Mouse (Mus musculus) G1E-ER4 (cell line): ENCODE results near the gene Slc47a2. TPM values are rescaled to one million over a fixed set of nuclear protein-coding genes. Genes with fewer than 3 reads are reported as not detected.

Experiments used
- GATA1 ChIP-seq: IDR thresholded peaks from one replicate; pipeline ENCODE4 v1.8.0; 2012; ENCODE audit warnings: low read length, inconsistent platforms
- polyA plus RNA-seq: library from polyadenylated mRNA; stranded (reverse); fragments of >175 nt; gene quantifications from 2 replicates; pipeline ENCODE4 v1.2.3, GENCODE M21; 2012

Gene Slc47a2
- polyA plus RNA-seq, 1 experiment: not detected

- no peak for TF ChIP-seq GATA1
Observed at GRCm38 (mm10) chr11:61355351-61355750, 12.7 kb upstream of the Slc47a2 start.

GRCm38 (mm10) chr11:61354346-61354745 is 11.7 kb upstream of the Slc47a2 start:
- TF ChIP-seq GATA1: no peak

- no peak for TF ChIP-seq GATA1
Observed at GRCm38 (mm10) chr11:61353038-61353437, 10.4 kb upstream of the Slc47a2 start.

GRCm38 (mm10) chr11:61352138-61352651 is 9.5 kb upstream of the Slc47a2 start:
- TF ChIP-seq GATA1: no peak

GRCm38 (mm10) chr11:61349337-61349736 is 6.7 kb upstream of the Slc47a2 start:
- no peak for TF ChIP-seq GATA1

- TF ChIP-seq GATA1: no peak
Observed at GRCm38 (mm10) chr11:61346133-61346532, 3.5 kb upstream of the Slc47a2 start.

- no peak for TF ChIP-seq GATA1
Observed at GRCm38 (mm10) chr11:61341971-61342370, 689 bp downstream of the Slc47a2 start.

GRCm38 (mm10) chr11:61341233-61341632 is 1.4 kb downstream of the Slc47a2 start:
- TF ChIP-seq GATA1: no peak

GRCm38 (mm10) chr11:61340374-61340773 is 2.3 kb downstream of the Slc47a2 start:
- TF ChIP-seq GATA1: no peak

GRCm38 (mm10) chr11:61337586-61337985 is 5.1 kb downstream of the Slc47a2 start:
- no peak for TF ChIP-seq GATA1

GRCm38 (mm10) chr11:61320904-61321687 is 21.6 kb downstream of the Slc47a2 start:
- TF ChIP-seq GATA1: no peak

GRCm38 (mm10) chr11:61319923-61320567 is 22.6 kb downstream of the Slc47a2 start:
- no peak for TF ChIP-seq GATA1

- no peak for TF ChIP-seq GATA1
Observed at GRCm38 (mm10) chr11:61319233-61319922, 23.3 kb downstream of the Slc47a2 start.

- no peak for TF ChIP-seq GATA1
Observed at GRCm38 (mm10) chr11:61316864-61317263, 25.8 kb downstream of the Slc47a2 start.

- TF ChIP-seq GATA1: no peak
Observed at GRCm38 (mm10) chr11:61310321-61310720, 32.3 kb downstream of the Slc47a2 start.

GRCm38 (mm10) chr11:61309831-61310230 is 32.8 kb downstream of the Slc47a2 start:
- no peak for TF ChIP-seq GATA1
